Mouse (Mus musculus) T-helper 1 cell (primary cell): ENCODE data around the gene Miga1.

Experiments
- in situ Hi-C: fragments of 300-600 bp; cut with MboI, MseI; formaldehyde crosslinking; loops from one replicate; pipeline ENCODE4 v1.15.1; 2025; ENCODE audit warnings: high pct_unique_total_duplicates

Gene Miga1

DNA sequence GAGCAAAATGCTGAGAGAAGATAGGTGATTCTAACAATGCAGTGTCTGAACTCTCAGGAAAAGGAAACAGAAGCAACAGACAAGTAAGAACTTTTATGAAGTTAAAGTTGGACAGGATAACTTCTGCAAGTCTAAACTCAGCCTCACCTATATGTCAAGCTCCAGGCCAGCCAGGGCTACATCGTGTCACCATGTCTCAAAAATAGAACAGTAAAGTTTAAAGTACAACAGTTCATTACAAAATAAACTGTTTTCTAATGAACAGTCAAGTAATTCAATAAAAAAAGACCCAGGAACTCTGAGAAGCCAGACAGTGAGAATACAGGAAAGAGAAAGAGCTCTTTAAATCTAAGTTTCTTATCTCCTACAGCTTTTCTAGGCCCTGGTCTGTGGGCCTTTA lies 89.7 kb downstream of the Miga1 start:
- in situ Hi-C loops, result loop anchor here (10.0 kb wide), 1 partner anchor 136 kb away; no protein-coding TSS in a partner anchor

DNA sequence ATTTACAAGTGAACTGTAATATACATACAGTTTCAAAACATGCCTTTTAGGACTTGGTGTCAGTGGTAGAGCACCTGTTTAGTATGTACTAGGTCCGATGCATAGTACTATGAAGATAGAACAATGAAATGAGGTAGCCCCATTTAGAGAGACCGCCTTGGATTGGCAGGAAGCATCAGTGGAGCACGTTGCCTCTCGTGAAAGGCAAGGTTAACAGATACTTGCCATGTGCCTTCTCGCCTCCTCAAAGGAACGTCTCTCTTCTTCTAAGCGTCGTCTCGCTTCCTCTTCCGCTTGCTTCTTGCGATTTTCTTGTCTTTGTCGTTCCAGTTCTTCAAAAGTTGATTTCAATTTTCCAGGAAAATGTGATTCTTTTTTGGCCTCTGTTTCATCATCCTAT lies 92.5 kb downstream of the Miga1 start:
- in situ Hi-C loops, result no loop called here

DNA sequence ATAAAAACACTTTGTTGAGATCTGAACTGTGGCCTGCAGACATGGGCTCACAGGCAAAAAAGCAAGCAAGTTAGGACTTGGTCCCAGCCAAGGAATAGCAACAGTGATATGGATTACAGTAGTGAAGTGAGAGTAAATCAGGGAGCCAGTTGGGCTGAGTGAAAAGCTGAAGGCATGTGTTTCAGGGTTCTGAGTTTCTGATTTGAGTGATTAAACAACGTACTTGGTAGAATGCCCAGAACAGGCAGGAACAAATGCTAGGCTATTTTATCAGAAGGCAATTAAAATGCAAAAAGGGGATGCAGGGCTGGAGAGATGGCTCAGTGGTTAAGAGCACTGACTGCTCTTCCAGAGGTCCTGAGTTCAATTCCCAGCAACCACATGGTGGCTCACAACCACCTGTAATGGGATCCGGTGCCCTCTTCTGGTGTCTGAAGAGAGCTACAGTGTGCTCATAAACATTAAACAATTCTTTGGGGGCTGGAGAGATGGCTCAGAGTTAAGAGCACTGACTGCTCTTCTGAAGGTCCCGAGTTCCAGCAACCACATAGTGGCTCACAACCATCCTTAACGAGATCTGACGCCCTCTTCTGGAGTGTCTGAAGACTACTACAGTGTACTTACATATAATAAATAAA lies 94.8 kb downstream of the Miga1 start:
- in situ Hi-C loops, result no loop called here

GRCm38 (mm10) chr3:152243304-152243703 lies 96.9 kb downstream of the Miga1 start:
- in situ Hi-C loops, result no loop called here

DNA sequence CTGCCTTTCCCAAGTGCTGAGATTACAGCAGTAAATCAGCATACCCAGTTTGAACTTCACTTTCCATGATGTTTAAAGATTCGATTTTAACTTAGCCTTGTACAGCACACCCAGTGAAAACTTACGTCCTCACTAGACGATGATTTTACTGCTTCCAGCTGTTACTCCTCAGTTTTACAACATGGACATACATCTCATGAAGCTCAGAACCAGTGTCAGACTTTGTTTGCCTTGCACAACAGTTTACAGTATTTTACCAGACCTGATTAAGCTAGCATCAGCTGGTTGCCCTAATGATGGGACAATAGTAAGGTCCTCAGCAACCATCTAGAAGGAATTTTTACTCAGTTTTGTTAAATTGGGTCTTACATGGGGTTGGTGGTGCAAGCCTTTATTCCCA lies 99.1 kb downstream of the Miga1 start:
- in situ Hi-C loops, result no loop called here

DNA sequence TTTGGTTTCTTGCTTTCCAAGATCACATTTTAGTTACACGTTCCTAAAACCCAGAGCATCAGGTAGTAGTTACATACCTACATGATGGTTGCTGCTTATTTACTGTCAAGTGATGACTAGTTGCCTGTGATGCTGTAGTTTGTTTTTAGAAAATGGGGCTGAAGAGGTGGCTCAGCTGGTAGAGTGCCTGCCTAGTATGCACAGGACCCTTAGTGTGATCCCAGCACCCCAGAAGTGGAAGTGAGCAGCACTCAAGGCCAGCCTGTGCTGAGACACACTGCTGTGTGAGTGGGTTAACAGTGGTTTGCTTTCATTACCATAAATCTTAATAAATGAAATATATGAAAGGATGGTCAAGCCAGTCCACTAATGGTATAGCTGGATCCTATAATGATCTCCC lies 100.6 kb downstream of the Miga1 start:
- in situ Hi-C loops, result no loop called here

GRCm38 (mm10) chr3:152238836-152239235 lies 101.4 kb downstream of the Miga1 start:
- in situ Hi-C loops, result no loop called here

- in situ Hi-C loops, result no loop called here
Measured at GRCm38 (mm10) chr3:152235805-152236204, 104.4 kb downstream of the Miga1 start.

DNA sequence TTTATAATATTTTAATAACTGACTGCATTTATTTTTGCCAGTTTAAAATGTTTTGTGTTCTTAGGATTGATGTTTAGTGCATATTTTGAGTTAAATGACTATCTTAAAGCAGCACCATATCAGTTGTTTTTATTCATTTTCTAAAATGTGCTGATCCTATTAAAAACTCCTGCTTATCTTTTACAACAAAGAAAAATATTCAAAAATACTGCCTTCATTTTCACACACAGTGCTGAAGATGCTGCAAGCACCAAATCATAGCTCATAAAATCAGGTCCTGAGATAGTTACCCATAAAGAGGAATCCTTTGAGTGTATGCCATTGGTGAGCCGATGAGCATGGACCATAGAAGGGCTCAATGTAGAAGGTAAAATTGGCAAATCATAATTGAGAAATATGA lies 105.0 kb downstream of the Miga1 start:
- in situ Hi-C loops, result no loop called here

DNA sequence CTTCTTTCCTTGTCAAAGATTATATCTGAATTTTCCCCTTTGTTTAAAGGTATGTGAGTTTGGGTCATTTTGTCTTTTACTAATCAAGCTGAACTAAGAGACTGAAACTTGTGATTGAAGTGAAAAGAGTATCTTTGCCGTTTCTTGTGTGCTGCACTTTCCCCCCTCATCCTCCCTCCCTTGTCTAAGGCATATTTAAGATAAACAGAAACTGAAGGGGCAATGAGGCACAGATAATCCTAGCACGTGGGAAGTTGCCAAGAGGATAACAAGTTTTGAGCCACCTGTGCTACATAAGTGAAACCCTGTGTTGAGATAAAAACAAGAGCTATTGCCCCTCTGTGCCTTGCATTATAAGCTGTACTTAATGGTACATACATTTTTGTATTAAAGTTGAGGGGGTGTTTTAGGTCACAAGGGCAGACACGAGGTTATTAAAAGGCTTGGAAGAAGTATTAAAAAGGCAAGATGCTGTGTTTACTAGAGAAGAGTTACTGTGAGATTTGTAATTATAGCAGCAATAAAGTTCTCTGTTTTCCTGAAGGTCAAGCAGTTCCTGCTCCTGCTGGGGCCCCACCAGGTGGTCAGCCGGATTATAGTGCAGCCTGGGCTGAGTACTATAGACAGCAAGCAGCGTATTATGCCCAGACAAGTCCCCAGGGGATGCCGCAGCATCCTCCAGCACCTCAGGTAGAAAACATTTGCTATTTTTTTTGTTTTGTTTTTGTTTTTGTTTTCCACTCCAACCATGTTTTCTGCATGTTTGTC lies 108.7 kb downstream of the Miga1 start:
- in situ Hi-C loops, result no loop called here

GRCm38 (mm10) chr3:152229271-152229670 lies 110.9 kb downstream of the Miga1 start:
- in situ Hi-C loops, result no loop called here

DNA sequence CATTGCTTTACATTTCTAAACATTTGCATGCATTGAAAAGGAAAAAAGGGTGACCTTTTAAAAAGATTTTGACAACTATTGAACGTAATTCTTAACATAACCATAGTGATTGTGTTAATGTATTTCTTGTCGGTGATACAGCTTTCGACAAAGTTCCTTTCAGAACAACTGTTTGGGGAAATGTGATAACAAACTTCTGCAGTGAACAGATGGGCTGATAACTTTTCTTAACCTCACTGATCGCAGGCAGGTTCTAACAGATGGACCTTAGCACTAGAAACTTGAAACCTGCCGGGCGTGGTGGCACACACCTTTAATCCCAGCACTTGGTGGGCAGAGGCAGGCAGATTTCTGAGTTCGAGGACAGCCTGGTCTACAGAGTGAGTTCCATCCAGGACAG lies 111.4 kb downstream of the Miga1 start:
- in situ Hi-C loops, result no loop called here

GRCm38 (mm10) chr3:152225906-152226305 lies 114.3 kb downstream of the Miga1 start:
- in situ Hi-C loops, result no loop called here

DNA sequence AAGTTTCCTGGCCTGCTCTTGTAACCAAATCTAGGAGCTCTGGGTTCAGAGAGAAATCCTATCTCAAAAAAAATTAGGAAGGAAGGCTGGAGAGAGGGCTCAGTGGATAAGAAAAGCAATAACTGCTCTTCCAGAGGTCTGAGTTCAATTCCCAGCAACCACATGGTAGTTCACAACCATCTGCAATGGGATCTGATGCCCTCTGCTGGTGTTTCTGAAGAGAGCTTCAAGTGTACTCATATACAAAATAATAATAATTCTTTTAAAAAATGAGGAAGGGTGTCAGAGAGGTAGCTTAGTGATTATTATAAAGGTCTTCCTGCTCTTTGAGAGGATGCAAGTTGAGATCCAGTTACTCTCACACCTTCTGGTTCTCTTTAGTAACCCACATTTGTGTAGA lies 115.3 kb downstream of the Miga1 start:
- in situ Hi-C loops, result no loop called here
